Mouse (Mus musculus) kidney, postnatal 0 days (tissue): ENCODE measurements around the gene Celsr1. TPM values are rescaled to one million over a fixed set of nuclear protein-coding genes. Genes with fewer than 3 reads are reported as not detected.

Experiments
- ATAC-seq: fragments of 200-750 bp; cut with Nextera tagmentation; replicated peaks from 2 replicates; pipeline ENCODE4 v1.8.0; 2017; ENCODE audit warnings: low read depth, moderate number of reproducible peaks, moderate TSS enrichment, moderate library complexity; ENCODE audit not compliant: low FRiP score
- DNase-seq: peaks from one replicate; pipeline ENCODE4 v3.0.0-alpha.2; 2016; ENCODE audit warnings: low spot score
- H3K27ac ChIP-seq: fragments of 300-500 bp; sonication (generic); 2 replicates; pipeline ENCODE4 v1.5.1; 2014; ENCODE audit warnings: mild to moderate bottlenecking
- H3K27me3 ChIP-seq: fragments of 300-500 bp; sonication (generic); 2 replicates; pipeline ENCODE4 v1.6.1; 2014; ENCODE audit warnings: low read length, mixed read lengths; ENCODE audit not compliant: insufficient read depth
- H3K36me3 ChIP-seq: fragments of 300-500 bp; sonication (generic); 2 replicates; pipeline ENCODE4 v1.6.1; 2014; ENCODE audit warnings: low read length, mixed read lengths; ENCODE audit not compliant: insufficient read depth
- H3K4me1 ChIP-seq: fragments of 300-500 bp; sonication (generic); replicated peaks from 2 replicates; pipeline ENCODE4 v1.6.1; 2014; ENCODE audit warnings: antibody characterized with exemption, low read length, mixed read lengths; ENCODE audit not compliant: insufficient read depth
- H3K4me2 ChIP-seq: fragments of 300-500 bp; sonication (generic); 2 replicates; pipeline ENCODE4 v1.6.1; 2014; ENCODE audit warnings: mild to moderate bottlenecking, low read length, moderate library complexity, mixed read lengths
- H3K4me3 ChIP-seq: fragments of 300-500 bp; sonication (generic); replicated peaks from 2 replicates; pipeline ENCODE4 v1.5.1; 2014; ENCODE audit warnings: low read depth, low read length
- H3K9ac ChIP-seq: fragments of 300-500 bp; sonication (generic); 2 replicates; pipeline ENCODE4 v1.6.1; 2014; ENCODE audit warnings: low read depth, low read length
- H3K9me3 ChIP-seq: fragments of 300-500 bp; sonication (generic); replicated peaks from 2 replicates; pipeline ENCODE4 v1.6.1; 2016; ENCODE audit warnings: low read length, inconsistent platforms, mixed read lengths
- CTCF ChIP-seq: IDR thresholded peaks from 2 replicates; pipeline ENCODE4 v1.5.1; 2016; ENCODE audit warnings: antibody characterized with exemption, low read depth, mild to moderate bottlenecking, moderate library complexity
- WGBS: fragments of 180-500 bp; shearing (Covaris S2); extraction: QIAGEN DNeasy Blood & Tissue Kit; methylation state at CpG from one replicate; pipeline ENCODE4 v1.1.7; 2014; 5-methylcytosine and 5-hydroxymethylcytosine counted together
- polyA plus RNA-seq: library from polyadenylated mRNA; unstranded; fragments of >200 nt; fragmentation: Nextera tagmentation; extraction: Ambion mirVana; gene quantifications from 2 replicates; pipeline ENCODE4 v1.2.1, GENCODE M21; 2015

Gene Celsr1
- polyA plus RNA-seq, 1 experiment from 2014 or later = 2.9 TPM

DNA sequence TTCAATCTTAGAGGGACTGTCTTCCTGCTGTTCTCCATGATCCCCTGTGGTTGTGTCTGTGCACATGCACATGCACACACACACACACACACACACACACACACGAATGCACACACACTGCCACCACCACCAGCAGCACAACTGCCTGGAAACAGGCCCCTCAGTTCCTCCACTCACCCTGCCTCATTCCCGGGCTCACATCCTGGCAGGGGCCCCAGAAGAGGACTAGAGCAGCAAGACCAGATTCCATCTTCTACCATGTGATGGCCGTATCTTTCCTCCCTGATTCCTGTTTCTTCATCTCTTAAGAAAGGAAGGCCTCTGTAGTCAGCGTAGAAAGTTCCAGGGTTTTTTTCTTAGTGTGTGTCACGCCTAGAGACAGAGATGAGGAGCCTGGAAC lies 45.9 kb upstream of the Celsr1 start:
- Histone ChIP-seq H3K36me3 (no peaks in the 10 kb centered on the region), H3K4me3 (no peak overlapping the region), H3K9me3 (no peaks in the 10 kb centered on the region), H3K27ac (peak overlapping the region; percentile 72; the same call in 1 of the 2 replicates), H3K4me1 (peaks cover 62% of the 10 kb centered on the region), H3K4me2 (no peak overlapping the region), H3K9ac (no peak overlapping the region), H3K27me3 (no peaks in the 10 kb centered on the region)
- no peak for ATAC-seq
- no peak for TF ChIP-seq CTCF
- WGBS = 59% methylated on average over 5 of the region's 5 CpGs
- DNase-seq = no peak

DNA sequence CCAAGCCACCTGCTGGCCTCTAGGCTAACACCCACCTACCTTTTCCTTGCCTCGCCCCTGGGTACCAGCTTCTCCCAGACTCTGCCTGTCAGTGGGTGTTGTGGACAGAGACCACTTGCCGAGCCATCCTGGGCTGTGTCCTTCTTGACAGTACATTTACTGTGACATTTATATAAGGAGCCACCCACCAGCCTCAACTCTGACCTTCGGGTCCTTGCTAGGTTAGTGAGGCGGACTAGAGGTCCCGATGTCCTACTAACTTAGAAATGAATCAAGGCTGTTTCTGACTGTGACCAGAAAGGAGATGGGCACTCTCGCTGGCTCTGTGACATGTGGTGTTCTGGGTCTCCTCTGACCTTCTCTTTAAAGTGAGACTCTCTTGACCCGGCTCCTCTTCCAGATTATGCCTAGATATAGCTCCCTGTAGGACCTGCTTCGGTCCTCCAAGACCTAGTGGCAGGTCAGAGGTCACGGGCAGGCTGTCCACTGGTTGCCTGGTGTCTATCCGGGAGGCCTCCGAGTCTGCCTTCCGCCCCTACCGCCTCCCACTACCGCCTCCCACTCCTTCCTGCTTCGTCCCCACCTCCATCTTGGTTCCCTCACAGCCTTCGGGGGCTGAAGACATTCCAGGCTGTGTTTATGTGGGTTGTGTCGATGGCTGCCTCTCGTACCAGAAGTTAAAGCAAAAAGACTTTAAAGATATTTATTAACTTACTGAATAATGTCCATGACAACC lies 45.1 kb upstream of the Celsr1 start:
- DNase-seq (peak; percentile 70), ATAC-seq (no peak)
- Histone ChIP-seq H3K9me3 (no peaks in the 10 kb centered on the region), H3K4me1 (peaks cover 59% of the 10 kb centered on the region), H3K27ac (peak overlapping the region; percentile 72; the same call in 1 of the 2 replicates), H3K9ac (no peak overlapping the region), H3K4me2 (no peak overlapping the region), H3K36me3 (no peaks in the 10 kb centered on the region), H3K4me3 (no peak overlapping the region), H3K27me3 (no peaks in the 10 kb centered on the region)
- TF ChIP-seq CTCF = no peak
- 24% methylated on average over 18 of the region's 18 CpGs for WGBS

DNA sequence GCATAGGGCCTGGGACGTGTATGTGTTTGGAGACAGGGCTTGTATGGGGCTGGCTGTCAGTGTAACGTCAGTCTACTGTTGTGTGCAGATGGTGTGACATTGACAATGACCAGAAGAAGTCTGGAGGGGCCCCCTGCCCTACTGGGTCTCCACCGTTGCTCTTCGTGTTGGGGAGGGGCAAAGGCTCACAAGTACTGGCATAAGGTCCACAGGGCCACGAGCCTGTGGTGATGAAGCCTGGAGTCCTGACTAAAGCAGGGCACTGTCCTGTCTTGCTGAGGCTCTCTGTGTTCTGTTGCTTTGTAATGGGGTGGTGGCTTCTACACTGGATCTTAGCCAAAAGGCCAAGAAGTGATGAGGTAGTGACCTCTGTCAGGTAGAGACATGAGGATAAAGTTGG lies 44.4 kb upstream of the Celsr1 start:
- WGBS = 65% methylated on average over 5 of the region's 5 CpGs
- Histone ChIP-seq H3K27me3 (no peaks in the 10 kb centered on the region), H3K9me3 (no peaks in the 10 kb centered on the region), H3K9ac (no peak overlapping the region), H3K4me1 (peaks cover 56% of the 10 kb centered on the region), H3K4me2 (no peak overlapping the region), H3K4me3 (no peak overlapping the region), H3K27ac (no peak overlapping the region), H3K36me3 (no peaks in the 10 kb centered on the region)
- DNase-seq (no peak), ATAC-seq (no peak)
- no peak for TF ChIP-seq CTCF

DNA sequence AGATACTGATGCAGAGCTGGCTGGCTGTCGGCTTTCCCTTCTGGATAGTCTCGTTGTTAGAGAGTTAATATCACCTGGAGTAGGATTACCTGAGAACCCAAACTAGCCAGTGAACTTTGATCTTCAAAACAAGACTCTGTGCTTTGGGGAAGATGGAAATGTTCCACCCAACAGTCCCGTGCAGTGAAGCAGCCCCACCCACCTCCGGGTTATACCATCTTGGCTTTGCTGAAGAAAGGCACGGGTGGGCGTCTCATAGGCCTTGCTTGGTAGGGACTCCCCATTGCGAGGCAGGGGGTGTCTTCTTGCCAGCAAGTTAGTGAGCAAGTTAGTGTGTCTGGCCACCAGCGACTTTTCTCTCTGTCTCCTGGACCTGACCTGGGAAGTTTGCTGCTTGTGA lies 42.8 kb upstream of the Celsr1 start:
- TF ChIP-seq CTCF = no peak
- no peaks in the 10 kb centered on the region for H3K27me3 ChIP-seq
- ATAC-seq (no peak), DNase-seq (no peak)
- 65% methylated on average over 8 of the region's 8 CpGs for WGBS
- H3K36me3 ChIP-seq = no peaks in the 10 kb centered on the region
- H3K27ac ChIP-seq = no peak overlapping the region
- no peak overlapping the region for H3K9ac ChIP-seq
- peaks cover 40% of the 10 kb centered on the region for H3K4me1 ChIP-seq
- H3K4me2 ChIP-seq = no peak overlapping the region
- H3K4me3 ChIP-seq = no peak overlapping the region
- H3K9me3 ChIP-seq = no peaks in the 10 kb centered on the region

DNA sequence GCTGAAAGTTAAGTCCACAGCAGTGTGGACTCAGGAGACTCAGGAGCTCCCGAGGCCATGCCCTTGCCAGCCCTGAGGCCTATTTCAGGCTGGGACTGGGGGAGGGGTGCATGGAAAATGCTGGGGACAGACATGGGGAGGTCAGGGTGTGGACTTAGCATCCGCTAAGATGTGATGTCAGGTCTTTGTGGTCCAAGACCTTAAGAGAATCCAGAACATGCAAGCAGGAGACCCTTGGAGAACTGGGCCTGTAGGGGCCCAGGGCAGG lies 42.4 kb upstream of the Celsr1 start:
- Histone ChIP-seq H3K27me3 (no peaks in the 10 kb centered on the region), H3K4me3 (no peak overlapping the region), H3K27ac (no peak overlapping the region), H3K4me2 (no peak overlapping the region), H3K9me3 (no peaks in the 10 kb centered on the region), H3K4me1 (peaks cover 39% of the 10 kb centered on the region), H3K36me3 (no peaks in the 10 kb centered on the region), H3K9ac (no peak overlapping the region)
- DNase-seq = no peak
- no peak for ATAC-seq
- 63% methylated on average over 2 of the region's 2 CpGs for WGBS
- TF ChIP-seq CTCF = no peak

DNA sequence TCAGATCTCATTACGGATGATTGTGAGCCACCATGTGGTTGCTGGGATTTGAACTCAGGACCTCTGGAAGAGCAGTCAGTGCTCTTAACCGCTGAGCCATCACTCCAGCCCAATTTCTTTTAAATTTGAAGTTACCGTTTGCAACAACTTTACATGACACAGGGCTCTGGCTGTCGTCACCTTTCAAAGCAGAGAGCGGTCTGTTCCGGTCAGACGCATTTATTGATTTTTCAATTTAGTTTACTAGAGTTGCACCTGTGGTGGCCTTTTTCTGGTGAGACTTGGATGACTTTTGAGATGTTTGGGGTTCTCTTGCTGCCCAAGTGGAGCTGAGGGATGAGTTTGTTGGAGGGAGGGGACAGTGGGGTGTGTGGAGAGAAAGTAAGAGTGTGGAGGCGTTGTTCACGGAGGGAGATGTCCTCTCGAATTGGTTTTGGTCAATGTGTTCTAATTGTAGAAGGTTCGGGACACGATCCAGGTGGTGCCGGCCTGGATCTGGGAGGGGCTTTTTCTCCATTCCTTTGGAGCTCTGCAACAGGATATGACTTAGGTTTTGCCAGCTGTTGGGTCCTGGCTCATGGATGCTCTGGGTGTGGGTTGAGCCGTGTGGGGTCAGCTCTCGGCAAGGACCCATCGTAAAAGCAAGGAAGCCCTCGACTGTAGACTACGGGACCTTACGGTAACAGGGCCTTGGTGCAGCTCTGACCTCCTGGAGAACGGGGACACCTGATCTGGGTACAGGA lies 41.9 kb upstream of the Celsr1 start:
- Histone ChIP-seq H3K27me3 (no peaks in the 10 kb centered on the region), H3K4me2 (no peak overlapping the region), H3K4me1 (peaks cover 34% of the 10 kb centered on the region), H3K36me3 (no peaks in the 10 kb centered on the region), H3K27ac (no peak overlapping the region), H3K9me3 (no peaks in the 10 kb centered on the region), H3K4me3 (no peak overlapping the region), H3K9ac (no peak overlapping the region)
- 66% methylated on average over 20 of the region's 20 CpGs for WGBS
- DNase-seq = no peak
- no peak for ATAC-seq
- TF ChIP-seq CTCF = no peak
